Mouse (Mus musculus) C2C12 (cell line): ENCODE results near the gene Rap1gap2.

ENCODE experiments used
- CEBPB ChIP-seq: IDR thresholded peaks from one replicate; pipeline ENCODE4 v1.6.1; 2011; ENCODE audit warnings: low read depth, mild to moderate bottlenecking, control low read depth, moderate library complexity
- CTCF ChIP-seq: IDR thresholded peaks from one replicate; pipeline ENCODE4 v1.5.1; 2011; ENCODE audit not compliant: control insufficient read depth, insufficient read depth, insufficient read length
- FOSL1 ChIP-seq: IDR thresholded peaks from one replicate; pipeline ENCODE4 v1.8.0; 2011; ENCODE audit warnings: mild to moderate bottlenecking, low read length; ENCODE audit not compliant: poor library complexity, insufficient read depth, severe bottlenecking
- MYOG ChIP-seq: IDR thresholded peaks from one replicate; pipeline ENCODE4 v1.6.1; 2011; ENCODE audit not compliant: control insufficient read depth, insufficient read length; ENCODE audit errors: extremely low read depth
- USF1 ChIP-seq: IDR thresholded peaks from one replicate; pipeline ENCODE4 v1.6.1; 2011; ENCODE audit warnings: low read depth, mild to moderate bottlenecking, control low read depth, moderate library complexity

GRCm38 (mm10) chr11:74619201-74619955, 8.7 kb upstream of the Rap1gap2 start, which contains the start of gene Ccdc92b:
- TF ChIP-seq CTCF = no peak
- no peak for TF ChIP-seq MYOG
- TF ChIP-seq CEBPB = no peak
- no peak for TF ChIP-seq USF1
- TF ChIP-seq FOSL1 = no peak
